Comparison of ENCODE assay signal across 12 mouse cellular contexts in the genomic region with DNA sequence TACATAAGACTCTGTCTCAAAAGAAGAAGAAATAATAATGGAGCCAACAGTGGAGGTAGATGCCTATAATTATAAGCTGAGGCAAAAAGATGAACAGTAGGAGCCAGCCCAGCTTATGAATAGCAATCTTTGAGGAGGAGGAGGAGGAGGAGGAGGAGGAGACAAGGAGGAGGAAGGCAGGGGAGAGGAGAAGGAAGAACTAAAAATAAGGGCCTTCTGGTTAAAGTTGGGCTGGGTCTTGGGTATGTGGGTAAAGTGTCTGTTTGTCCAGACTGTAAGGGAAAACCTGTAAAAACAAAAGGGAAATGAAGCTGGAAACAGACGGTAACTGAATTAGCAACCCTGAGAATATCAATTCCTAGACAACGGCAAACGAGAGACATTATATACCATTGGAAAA. TPM values are rescaled to one million over a fixed set of nuclear protein-coding genes. Genes with fewer than 3 reads are reported as not detected.
DNase-seq lines count a peak whose midpoint lies in the region; ATAC-seq lines count a peak whose summit lies in the region.
"Had no signal": no experiment of that assay in that cellular context is flagged by ENCODE, and none has a peak within 500 bp of the region (broad histone marks: within the 10 kb centered on the region; RNA-seq: fewer than 3 reads in every experiment).

No protein-coding gene starts in this region.

- no peak for ATAC-seq in heart, embryonic 13.5 days (ENCODE audit: extremely low read depth, insufficient number of reproducible peaks, low FRiP score, low TSS enrichment)
- no peak for ATAC-seq in hindbrain, embryonic 11.5 days (ENCODE audit: low FRiP score)
- no peak for ATAC-seq in liver, embryonic 16.5 days (ENCODE audit: low read depth)
- no peak for ATAC-seq in neural tube, embryonic 13.5 days (ENCODE audit: low read depth)

- H3K4me2 ChIP-seq in heart, embryonic 13.5 days = peak overlapping the region; percentile 99; the same call in 1 of the 2 replicates
- 0 out of 2 replicates have a peak overlapping the region, but pooled peaks have one; percentile 7 for H3K4me2 ChIP-seq in hindbrain, embryonic 11.5 days (replicated peaks; ENCODE audit: low read depth, low read length)
- peak overlapping the region; percentile 71; the same call in 1 of the 2 replicates for H3K4me2 ChIP-seq in liver, embryonic 16.5 days (ENCODE audit: low read depth, low read length)
- peak overlapping the region; percentile 55 for H3K4me2 ChIP-seq in neural tube, embryonic 13.5 days

- no peaks in the 10 kb centered on the region for H3K9me3 ChIP-seq in heart, embryonic 13.5 days
- no peaks in the 10 kb centered on the region for H3K9me3 ChIP-seq in hindbrain, embryonic 11.5 days (ENCODE audit: control insufficient read depth, low read length)
- H3K9me3 ChIP-seq in liver, embryonic 16.5 days (replicated peaks; ENCODE audit: control insufficient read depth, low read length) = no peaks in the 10 kb centered on the region
- no peaks in the 10 kb centered on the region for H3K9me3 ChIP-seq in neural tube, embryonic 13.5 days
- H3K9me3 ChIP-seq: G1E had no signal

- DNase-seq in heart, adult 9 months (ENCODE audit: low spot score in 2 of 2) = no peak
- no peak for DNase-seq in hindbrain, embryonic 11.5 days (ENCODE audit: low spot score)
- no peak for DNase-seq in testis, postnatal 10 days (ENCODE audit: low spot score)
- no peak for DNase-seq in kidney, adult 18-20 months
- no peak for DNase-seq in adrenal gland, adult (ENCODE audit: inconsistent age in 2 of 2, low spot score in 1 of 2)
- DNase-seq: B cell, adult 2 months; gastrocnemius, postnatal 14 days; lung, postnatal 4 days had no signal

- no peaks in the 10 kb centered on the region for H3K27me3 ChIP-seq in heart, embryonic 13.5 days (replicated peaks)
- H3K27me3 ChIP-seq in hindbrain, embryonic 11.5 days (ENCODE audit: control insufficient read depth, insufficient read depth, low read length) = no peaks in the 10 kb centered on the region
- no peaks in the 10 kb centered on the region for H3K27me3 ChIP-seq in liver, embryonic 16.5 days (ENCODE audit: control insufficient read depth, insufficient read depth, low read depth, low read length)
- no peaks in the 10 kb centered on the region for H3K27me3 ChIP-seq in neural tube, embryonic 13.5 days

- peaks cover 17% of the 10 kb centered on the region for H3K4me1 ChIP-seq in heart, embryonic 13.5 days
- no peaks in the 10 kb centered on the region; the same call in 1 of the 2 replicates for H3K4me1 ChIP-seq in hindbrain, embryonic 11.5 days (replicated peaks; ENCODE audit: control insufficient read depth, insufficient read depth, low read length)
- peaks cover 45% of the 10 kb centered on the region for H3K4me1 ChIP-seq in liver, embryonic 16.5 days (ENCODE audit: control insufficient read depth, low read depth, low read length)
- peaks cover 32% of the 10 kb centered on the region for H3K4me1 ChIP-seq in neural tube, embryonic 13.5 days (replicated peaks)

- H3K36me3 ChIP-seq in heart, embryonic 13.5 days = peaks cover 24% of the 10 kb centered on the region
- H3K36me3 ChIP-seq in hindbrain, embryonic 11.5 days (ENCODE audit: control insufficient read depth, insufficient read depth, low read length) = no peaks in the 10 kb centered on the region; the same call in 1 of the 2 replicates
- peaks cover 18% of the 10 kb centered on the region for H3K36me3 ChIP-seq in liver, embryonic 16.5 days (ENCODE audit: control insufficient read depth, insufficient read depth)
- peaks cover 25% of the 10 kb centered on the region for H3K36me3 ChIP-seq in neural tube, embryonic 13.5 days

- 79% methylated on average over 3 of the region's 3 CpGs for WGBS in heart, embryonic 13.5 days
- WGBS in hindbrain, embryonic 11.5 days = 86% methylated on average over 3 of the region's 3 CpGs
- WGBS in liver, embryonic 16.5 days (ENCODE audit: insufficient replicate concordance) = 68% methylated on average over 3 of the region's 3 CpGs
- 83% methylated on average over 3 of the region's 3 CpGs for WGBS in neural tube, embryonic 13.5 days

- H3K27ac ChIP-seq in heart, embryonic 13.5 days (replicated peaks) = no peak overlapping the region
- H3K27ac ChIP-seq in hindbrain, embryonic 11.5 days (ENCODE audit: low read depth, low read length) = peak overlapping the region; percentile 30; the same call in 1 of the 2 replicates
- peak overlapping the region; percentile 92 for H3K27ac ChIP-seq in liver, embryonic 16.5 days (ENCODE audit: low read length)
- H3K27ac ChIP-seq in neural tube, embryonic 13.5 days (replicated peaks) = peak overlapping the region; percentile 93

- no peak overlapping the region for H3K9ac ChIP-seq in heart, embryonic 13.5 days
- H3K9ac ChIP-seq in hindbrain, embryonic 11.5 days (ENCODE audit: low read depth, low read length) = no peak overlapping the region
- H3K9ac ChIP-seq in liver, embryonic 16.5 days (ENCODE audit: low read depth, low read length) = no peak overlapping the region
- H3K9ac ChIP-seq in neural tube, embryonic 13.5 days = peak overlapping the region; percentile 67

- no peak overlapping the region for H3K4me3 ChIP-seq in heart, embryonic 13.5 days
- H3K4me3 ChIP-seq in hindbrain, embryonic 11.5 days (ENCODE audit: low read depth, low read length) = no peak overlapping the region
- no peak overlapping the region for H3K4me3 ChIP-seq in liver, embryonic 16.5 days (ENCODE audit: low read depth, low read length)
- peak overlapping the region; percentile 96 for H3K4me3 ChIP-seq in neural tube, embryonic 13.5 days

RNA-seq across cellular contexts. Expression of a gene that starts 1.1 kb away (rescaled TPM):
- polyA plus RNA-seq in heart, embryonic 13.5 days (2015; fragmentation: Nextera tagmentation; extraction: Ambion mirVana) = 48.0 and 49.5 TPM in 2 replicates
- polyA plus RNA-seq in hindbrain, embryonic 11.5 days (2014; fragmentation: Nextera tagmentation; extraction: Ambion mirVana) = 40.3 and 46.6 TPM in 2 replicates
- 58.9 and 65.6 TPM in 2 replicates for polyA plus RNA-seq in liver, embryonic 16.5 days (2015; fragmentation: Nextera tagmentation; extraction: Ambion mirVana)
- 146 and 151 TPM in 2 replicates for polyA plus RNA-seq in neural tube, embryonic 13.5 days (2015; fragmentation: Nextera tagmentation; extraction: Ambion mirVana)

RNA-seq across cellular contexts. Expression of a gene that starts 43.0 kb away (rescaled TPM):
- polyA plus RNA-seq in heart, embryonic 13.5 days (2015; fragmentation: Nextera tagmentation; extraction: Ambion mirVana) = 1.2 and 1.7 TPM in 2 replicates
- 10.4 and 12.4 TPM in 2 replicates for polyA plus RNA-seq in hindbrain, embryonic 11.5 days (2014; fragmentation: Nextera tagmentation; extraction: Ambion mirVana)
- polyA plus RNA-seq in liver, embryonic 16.5 days (2015; fragmentation: Nextera tagmentation; extraction: Ambion mirVana) = 18.7 and 24.3 TPM in 2 replicates
- 45.0 and 45.1 TPM in 2 replicates for polyA plus RNA-seq in neural tube, embryonic 13.5 days (2015; fragmentation: Nextera tagmentation; extraction: Ambion mirVana)

RNA-seq across cellular contexts. Expression of a gene that starts 46.9 kb away (rescaled TPM):
- polyA plus RNA-seq in heart, embryonic 13.5 days (2015; fragmentation: Nextera tagmentation; extraction: Ambion mirVana) = not detected in 2 replicates
- 0.68 and 1.2 TPM in 2 replicates for polyA plus RNA-seq in hindbrain, embryonic 11.5 days (2014; fragmentation: Nextera tagmentation; extraction: Ambion mirVana)
- polyA plus RNA-seq in liver, embryonic 16.5 days (2015; fragmentation: Nextera tagmentation; extraction: Ambion mirVana) = 0.71 and 1.2 TPM in 2 replicates
- 1.9 and 2.3 TPM in 2 replicates for polyA plus RNA-seq in neural tube, embryonic 13.5 days (2015; fragmentation: Nextera tagmentation; extraction: Ambion mirVana)

RNA-seq across cellular contexts. Expression of a gene that starts 52.0 kb away (rescaled TPM):
- 110 and 114 TPM in 2 replicates for polyA plus RNA-seq in heart, embryonic 13.5 days (2015; fragmentation: Nextera tagmentation; extraction: Ambion mirVana)
- 111 and 140 TPM in 2 replicates for polyA plus RNA-seq in hindbrain, embryonic 11.5 days (2014; fragmentation: Nextera tagmentation; extraction: Ambion mirVana)
- 87.4 and 96.7 TPM in 2 replicates for polyA plus RNA-seq in liver, embryonic 16.5 days (2015; fragmentation: Nextera tagmentation; extraction: Ambion mirVana)
- 125 and 136 TPM in 2 replicates for polyA plus RNA-seq in neural tube, embryonic 13.5 days (2015; fragmentation: Nextera tagmentation; extraction: Ambion mirVana)

RNA-seq across cellular contexts. Expression of a gene that starts 58.4 kb away (rescaled TPM):
- 18.0 and 21.5 TPM in 2 replicates for polyA plus RNA-seq in heart, embryonic 13.5 days (2015; fragmentation: Nextera tagmentation; extraction: Ambion mirVana)
- 0.73 and 0.96 TPM in 2 replicates for polyA plus RNA-seq in hindbrain, embryonic 11.5 days (2014; fragmentation: Nextera tagmentation; extraction: Ambion mirVana)
- 2.2 and 2.7 TPM in 2 replicates for polyA plus RNA-seq in liver, embryonic 16.5 days (2015; fragmentation: Nextera tagmentation; extraction: Ambion mirVana)
- 0.83 and 0.93 TPM in 2 replicates for polyA plus RNA-seq in neural tube, embryonic 13.5 days (2015; fragmentation: Nextera tagmentation; extraction: Ambion mirVana)

Comparison
In these comparisons a context has a peak if more than half of its experiments do, and no peak if none do; other contexts are left out.
1. H3K4me2 ChIP-seq: peak in every context shown above with its lines; median percentile 99 in heart, embryonic 13.5 days; 71 in liver, embryonic 16.5 days; 55 in neural tube, embryonic 13.5 days; 7 in hindbrain, embryonic 11.5 days.